Mouse (Mus musculus) retina, postnatal 7 days (tissue): ENCODE measurements around the gene Aldh18a1.

Experiments
- DNase-seq: peaks from one replicate; pipeline ENCODE4 v3.0.0-alpha.2; 2012; ENCODE audit warnings: low read depth, low spot score

The Aldh18a1 gene

GRCm38 (mm10) chr19:40530323-40530722 is 57.9 kb downstream of the Aldh18a1 start:
- DNase-seq: no peak

GRCm38 (mm10) chr19:40528254-40528653 is 60.0 kb downstream of the Aldh18a1 start:
- no peak for DNase-seq

- no peak for DNase-seq
Observed at GRCm38 (mm10) chr19:40526367-40527014, 61.8 kb downstream of the Aldh18a1 start.

GRCm38 (mm10) chr19:40523431-40524005 is 64.7 kb downstream of the Aldh18a1 start:
- DNase-seq: no peak

GRCm38 (mm10) chr19:40520403-40520802 is 67.9 kb downstream of the Aldh18a1 start:
- DNase-seq: no peak

- no peak for DNase-seq
Observed at GRCm38 (mm10) chr19:40518706-40519105, 69.6 kb downstream of the Aldh18a1 start.

- no peak for DNase-seq
Observed at GRCm38 (mm10) chr19:40515596-40515995, 72.7 kb downstream of the Aldh18a1 start.

GRCm38 (mm10) chr19:40514376-40514775 is 73.9 kb downstream of the Aldh18a1 start:
- no peak for DNase-seq

- peak; percentile 95 for DNase-seq
Observed at GRCm38 (mm10) chr19:40513632-40514078, 74.6 kb downstream of the Aldh18a1 start, which contains the start of gene Sorbs1. Gene Sorbs1, minus strand, starts transcription at chr19:40513779.

GRCm38 (mm10) chr19:40512500-40513421 is 75.5 kb downstream of the Aldh18a1 start:
- DNase-seq: peak; percentile 9

- no peak for DNase-seq
Observed at GRCm38 (mm10) chr19:40511679-40512309, 76.5 kb downstream of the Aldh18a1 start.

GRCm38 (mm10) chr19:40511100-40511439 is 77.2 kb downstream of the Aldh18a1 start:
- DNase-seq: no peak

GRCm38 (mm10) chr19:40510387-40511099 is 77.7 kb downstream of the Aldh18a1 start:
- DNase-seq: no peak

GRCm38 (mm10) chr19:40509274-40509673 is 79.0 kb downstream of the Aldh18a1 start:
- no peak for DNase-seq

GRCm38 (mm10) chr19:40508851-40509250 is 79.4 kb downstream of the Aldh18a1 start:
- DNase-seq: no peak

GRCm38 (mm10) chr19:40506965-40507364 is 81.3 kb downstream of the Aldh18a1 start:
- no peak for DNase-seq

GRCm38 (mm10) chr19:40504336-40504735 is 83.9 kb downstream of the Aldh18a1 start:
- DNase-seq: no peak
